Mouse (Mus musculus) testis, postnatal 14 days (tissue): ENCODE results near the gene Gm20458.
A peak's percentile ranks its signal among the peaks of the same experiment; 100 is the strongest.

Source experiments
- DNase-seq: peaks from one replicate; pipeline ENCODE4 v3.0.0; 2021; ENCODE audit warnings: low spot score

The Gm20458 gene

DNA sequence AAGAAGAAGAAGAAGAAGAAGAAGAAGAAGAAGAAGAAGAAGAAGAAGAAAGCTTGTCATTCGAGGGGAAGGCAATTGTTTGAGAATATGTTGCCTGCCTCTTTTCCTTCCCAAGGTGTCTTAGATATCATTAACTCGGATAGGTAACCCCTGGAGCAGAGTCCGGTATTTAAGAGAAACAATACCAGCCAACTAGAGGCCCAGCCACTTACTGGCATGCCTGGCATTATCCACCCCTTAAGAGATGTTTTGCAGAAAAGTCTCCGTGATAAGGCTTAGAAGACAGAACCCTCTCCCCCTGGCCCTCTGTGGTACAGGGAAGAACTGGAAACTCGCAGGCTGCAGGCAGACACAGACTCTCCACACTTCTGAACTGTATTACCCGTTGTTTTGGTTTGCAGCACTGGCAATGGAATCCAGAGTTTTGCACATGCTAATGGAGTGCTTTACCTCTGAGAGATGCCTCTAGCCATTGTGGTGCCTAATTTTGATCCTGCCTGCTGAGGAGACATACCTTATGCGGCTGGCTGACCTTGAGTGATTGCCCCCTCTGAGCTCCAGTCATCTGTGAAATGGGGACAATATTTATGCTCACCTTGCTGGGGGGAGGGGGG is 6.8 kb upstream of the Gm20458 start:
- DNase-seq = no peak

DNA sequence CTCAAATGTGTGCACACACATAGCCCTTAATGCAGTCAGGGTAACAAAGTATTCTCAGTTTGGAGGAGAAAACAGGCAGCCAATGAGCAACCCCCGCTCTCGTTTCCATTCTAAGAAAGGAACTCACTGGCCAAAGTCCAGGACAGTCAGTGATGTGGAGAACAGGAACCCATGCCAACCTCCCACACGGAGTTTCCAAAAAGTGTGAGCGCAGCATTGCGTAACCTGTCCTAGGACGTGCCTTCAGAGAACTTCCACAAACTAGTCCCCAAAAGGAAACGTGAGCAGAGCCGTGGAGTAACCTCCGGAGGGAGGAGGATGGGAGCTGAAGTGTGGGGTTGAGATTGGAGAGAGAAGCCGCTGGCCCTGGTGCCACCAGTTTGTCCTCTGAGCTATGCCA is 5.9 kb upstream of the Gm20458 start:
- peak; percentile 74 for DNase-seq

DNA sequence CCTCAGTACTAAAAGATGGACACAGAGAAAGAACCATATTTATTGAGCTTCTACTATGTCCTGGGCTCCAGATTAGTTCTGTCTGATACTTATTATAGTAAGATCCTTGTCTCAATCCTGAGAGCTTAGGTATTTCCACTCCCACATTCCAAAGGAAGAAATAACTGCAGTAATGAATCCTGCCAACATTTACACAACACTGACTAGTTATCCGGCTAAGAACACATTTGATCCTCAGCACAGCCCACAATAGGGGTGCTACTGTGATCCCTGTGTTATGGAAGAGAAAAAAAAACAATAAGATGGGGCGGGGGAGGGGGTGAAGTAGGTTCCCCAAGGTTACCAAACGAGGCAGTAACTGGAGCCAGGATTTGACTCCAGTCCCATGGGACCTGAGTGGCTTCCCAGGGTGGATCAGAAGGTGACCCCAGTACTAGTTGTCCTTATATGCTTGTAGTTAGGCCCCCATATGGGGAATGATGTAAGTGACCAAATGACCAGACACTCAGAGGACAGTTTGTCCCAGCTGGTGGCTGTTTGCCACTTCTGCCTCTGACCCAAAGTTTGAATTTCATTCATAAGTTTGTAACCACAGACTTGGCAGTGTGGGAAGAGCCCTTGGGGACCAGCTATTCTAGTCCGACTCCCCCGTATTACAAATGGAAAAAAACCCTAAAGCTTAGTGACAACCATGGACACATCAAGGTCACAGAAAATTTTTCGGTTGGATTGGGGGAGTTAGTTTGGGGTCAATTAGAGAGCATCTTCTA is 5.2 kb upstream of the Gm20458 start:
- DNase-seq = peak; percentile 74

DNA sequence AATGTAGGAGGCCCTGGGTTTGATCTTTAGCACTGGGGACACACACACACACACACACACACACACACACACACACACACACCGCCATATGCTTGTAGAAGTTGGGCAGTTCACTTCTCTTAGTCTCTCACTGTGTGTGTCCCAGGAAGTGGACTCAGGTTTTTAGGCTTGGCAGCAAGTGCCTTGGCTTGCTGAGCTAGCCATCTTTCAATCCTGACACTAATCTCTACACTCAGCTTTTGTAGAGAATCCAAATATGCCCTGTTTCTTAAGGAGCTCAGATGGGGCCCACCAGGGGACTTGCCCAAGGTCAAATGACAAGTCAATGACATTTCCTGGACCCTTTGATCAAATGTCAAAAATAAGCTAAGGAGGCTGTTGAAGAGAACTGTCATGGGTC is 4.4 kb upstream of the Gm20458 start:
- DNase-seq = no peak

DNA sequence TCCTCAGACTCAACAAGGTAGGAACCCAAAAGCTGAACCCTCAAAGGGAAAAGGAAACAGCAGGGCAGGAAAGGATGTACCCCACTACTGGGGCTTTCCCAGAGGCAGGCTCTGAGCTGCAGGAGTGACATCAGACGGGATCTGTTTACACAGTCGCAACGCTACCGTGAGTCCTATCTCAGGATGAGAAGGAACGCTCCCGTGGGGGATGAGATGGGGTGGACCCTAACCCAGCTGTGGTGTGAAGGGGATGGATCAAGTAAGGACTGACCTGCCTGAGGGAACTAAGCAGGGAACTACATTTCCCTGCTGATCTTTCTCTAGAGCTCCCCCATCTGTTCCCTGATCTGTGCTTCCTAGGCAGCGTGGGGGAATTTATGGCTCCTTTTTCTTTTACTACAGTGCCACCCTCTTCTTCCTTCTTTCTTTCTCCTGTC is 3.9 kb upstream of the Gm20458 start, which contains the start of gene Sys1:
Gene Sys1 (plus strand): TSS at position 101 of the 437 bp plus-strand sequence.
- no peak for DNase-seq

DNA sequence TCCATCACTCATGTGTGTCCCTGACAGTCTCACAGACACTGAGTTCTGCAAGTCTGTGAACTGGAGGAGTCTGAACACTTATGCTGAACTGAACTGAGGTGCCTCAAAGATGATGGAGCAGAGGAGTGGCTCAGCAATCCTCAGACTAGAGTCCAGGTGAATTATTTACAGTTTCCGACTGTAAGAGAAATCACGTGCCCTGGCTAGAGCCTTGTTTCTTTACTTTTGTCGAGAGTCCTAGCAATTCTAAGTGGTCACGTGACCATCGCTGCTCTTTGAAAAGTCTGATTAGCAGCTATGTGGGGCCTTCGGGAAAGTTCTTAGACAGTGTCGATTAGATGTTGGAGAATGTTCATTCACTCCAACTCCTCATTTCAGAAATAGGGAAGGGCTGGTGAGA is 2.8 kb upstream of the Gm20458 start:
- DNase-seq = no peak

DNA sequence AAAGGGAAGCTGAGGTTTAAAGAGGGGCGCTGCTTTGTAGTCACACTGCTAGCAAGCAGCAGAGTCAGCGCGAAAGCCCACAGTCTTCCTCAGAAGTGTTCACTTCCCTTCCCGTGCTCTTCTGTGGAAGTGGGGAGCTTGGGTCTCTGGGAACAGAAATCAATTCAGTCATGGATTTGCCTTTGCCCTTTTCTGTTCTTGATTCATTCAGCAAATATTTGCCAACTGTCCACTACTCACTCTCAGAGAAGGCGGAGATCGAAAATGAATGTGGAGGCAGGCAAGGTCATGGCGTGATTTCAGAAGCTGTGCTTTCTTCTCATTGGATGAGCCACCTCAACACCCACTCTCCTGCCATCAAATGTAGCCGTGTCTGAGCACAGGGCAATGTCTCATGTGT is 2.2 kb upstream of the Gm20458 start:
- DNase-seq = no peak

DNA sequence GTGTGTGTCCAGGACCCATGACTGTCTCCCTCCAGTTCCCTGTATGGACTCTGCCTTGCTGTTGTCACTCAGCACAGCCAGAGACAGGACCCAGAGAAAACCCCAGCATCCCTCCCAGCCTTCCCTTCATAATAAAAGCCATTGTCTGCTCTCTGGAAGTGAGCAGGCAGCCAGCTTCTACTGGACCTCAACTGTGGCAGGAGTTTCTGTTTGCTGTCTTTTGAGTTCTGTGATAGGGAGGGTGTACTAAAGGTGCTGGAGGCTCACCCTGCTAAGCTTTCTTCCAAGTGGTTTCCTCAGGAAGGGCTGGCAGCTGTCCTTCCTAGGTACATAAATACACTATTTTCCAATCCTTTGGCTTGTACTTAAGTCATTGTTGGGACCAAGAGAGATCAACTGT is 4.4 kb downstream of the Gm20458 start:
- DNase-seq = no peak

DNA sequence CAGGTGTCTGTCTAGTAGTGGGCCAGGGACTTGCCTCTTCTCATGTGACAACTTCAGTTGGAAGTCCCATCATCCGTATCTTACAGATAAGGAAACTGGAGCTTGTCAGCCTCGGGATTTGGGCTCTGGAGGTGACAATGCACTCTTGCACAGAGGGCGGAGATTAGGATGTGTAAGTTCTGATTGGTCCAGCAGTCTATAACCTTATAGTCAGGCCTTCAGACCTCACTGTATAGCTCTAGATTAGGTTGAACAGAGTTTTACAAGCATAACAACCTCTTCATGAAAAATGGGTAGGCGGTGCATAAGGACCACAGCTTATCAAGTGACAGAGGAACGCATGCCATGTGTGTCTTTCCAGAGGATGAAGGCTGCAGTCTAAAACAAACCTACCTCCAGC is 6.0 kb downstream of the Gm20458 start:
- no peak for DNase-seq

DNA sequence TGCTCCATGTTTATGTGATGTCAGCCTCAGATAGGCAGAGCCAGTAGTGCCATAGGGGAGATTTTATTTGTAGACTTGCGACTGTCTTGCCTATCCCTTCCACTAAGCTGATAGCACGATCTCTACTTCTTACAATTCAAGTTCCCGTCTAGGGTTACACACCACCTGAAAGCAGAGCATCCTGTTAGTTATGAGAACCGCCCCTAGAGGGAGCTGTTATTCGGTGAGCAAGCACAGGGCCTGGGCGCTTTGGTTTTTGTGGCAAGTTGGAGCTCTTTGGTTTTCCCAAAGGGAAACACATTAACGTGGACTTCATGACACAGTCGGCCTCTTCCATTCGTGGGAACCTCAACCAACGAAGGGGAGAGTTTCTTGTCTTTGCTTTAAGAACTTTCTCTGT is 9.5 kb downstream of the Gm20458 start:
- DNase-seq = peak; percentile 42

DNA sequence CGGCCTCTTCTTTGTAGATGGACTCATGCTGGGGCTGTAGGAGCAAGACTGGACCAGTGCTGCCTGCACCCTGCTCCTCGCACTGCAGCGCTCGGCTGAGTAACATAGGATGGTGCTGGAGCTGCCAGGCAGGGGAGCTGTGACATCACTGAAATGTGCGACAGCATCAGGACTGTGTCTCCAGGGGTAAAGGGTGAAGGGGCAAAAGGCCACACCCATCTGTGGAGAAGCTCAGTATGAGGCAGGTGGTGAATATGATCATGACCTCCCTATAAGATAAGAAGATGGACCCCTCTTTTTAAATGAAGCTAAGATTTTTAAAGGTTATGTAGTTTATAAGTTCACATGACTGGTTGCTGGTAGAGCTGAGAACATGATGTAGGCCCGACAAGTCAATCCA is 12.9 kb downstream of the Gm20458 start, which contains the start of gene Trp53tg5:
Gene Trp53tg5 (minus strand): TSS at position 101 of the 400 bp plus-strand sequence.
- DNase-seq = no peak

DNA sequence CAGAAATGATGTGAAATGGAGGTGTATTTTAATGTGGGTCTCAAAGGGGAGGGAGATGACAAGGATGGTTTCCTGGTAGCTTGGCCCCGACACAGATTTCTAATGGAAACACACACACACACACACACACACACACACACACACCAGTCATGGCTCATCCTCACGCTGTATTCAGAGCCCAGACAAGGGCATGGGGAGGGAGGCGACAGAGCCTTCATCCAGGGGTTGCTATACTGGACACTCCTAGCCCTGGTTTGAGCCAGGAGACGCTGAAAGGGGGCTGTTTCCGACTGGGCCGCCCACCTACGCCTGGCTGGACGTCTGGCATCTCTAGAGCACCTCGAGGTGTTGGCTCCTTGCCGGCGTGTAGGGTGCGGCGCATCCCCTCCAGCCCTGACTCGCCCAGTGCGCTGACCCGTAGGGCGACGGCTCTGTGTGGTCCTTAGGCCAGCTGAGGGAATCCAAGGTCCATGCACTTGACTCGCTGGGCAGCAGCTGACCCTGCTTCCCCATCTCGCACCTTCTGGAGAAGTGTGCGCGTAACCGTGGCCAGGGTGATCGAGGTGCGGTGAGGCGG is 25.0 kb downstream of the Gm20458 start, which contains the start of gene Dbndd2:
Gene Dbndd2 (plus strand): TSS at position 426 of the 577 bp plus-strand sequence.
- peak; percentile 54 for DNase-seq

DNA sequence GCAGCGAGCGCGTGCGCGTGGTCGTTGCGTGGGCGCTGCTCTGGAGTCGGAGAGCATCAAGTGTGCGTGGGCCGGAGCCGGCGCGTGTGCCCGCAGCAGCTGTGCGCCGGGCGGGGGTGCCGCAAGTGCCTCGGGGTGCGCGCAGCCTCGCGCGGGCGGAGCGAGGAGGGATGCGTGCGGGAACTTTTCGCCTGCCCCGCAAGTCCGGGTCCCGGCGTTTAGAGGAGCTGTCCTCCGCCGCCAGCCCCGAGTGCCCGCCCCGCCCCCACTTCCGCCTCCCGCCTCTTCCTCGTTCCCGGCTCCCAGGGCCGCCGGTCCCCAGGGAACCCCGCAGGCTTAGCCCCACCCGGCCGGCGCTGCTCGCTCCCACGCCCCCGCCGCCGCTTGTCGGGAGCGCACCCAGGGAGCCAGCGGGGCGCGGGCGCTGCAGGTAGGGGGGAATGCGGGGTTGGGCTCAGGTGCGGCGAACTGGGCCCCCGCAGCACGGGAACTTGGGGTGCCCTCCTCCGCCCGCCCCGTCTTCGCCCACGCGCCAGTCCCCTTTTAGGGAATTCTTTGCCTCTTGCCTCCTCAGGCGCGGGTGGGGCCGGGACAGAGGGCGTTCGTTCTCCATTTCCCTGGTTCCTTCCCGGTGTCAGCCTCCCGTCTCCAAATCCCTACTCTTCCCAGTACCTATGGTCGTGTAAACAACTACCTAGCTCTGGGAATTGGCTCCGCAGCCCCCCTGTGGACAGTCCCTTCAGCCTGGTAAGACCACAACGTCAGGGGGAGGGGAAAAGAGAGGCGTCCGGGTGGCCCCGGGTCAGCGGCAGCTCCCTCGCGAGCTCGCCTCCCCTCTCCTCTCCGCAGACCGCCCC is 25.7 kb downstream of the Gm20458 start:
- peak; percentile 64 for DNase-seq

DNA sequence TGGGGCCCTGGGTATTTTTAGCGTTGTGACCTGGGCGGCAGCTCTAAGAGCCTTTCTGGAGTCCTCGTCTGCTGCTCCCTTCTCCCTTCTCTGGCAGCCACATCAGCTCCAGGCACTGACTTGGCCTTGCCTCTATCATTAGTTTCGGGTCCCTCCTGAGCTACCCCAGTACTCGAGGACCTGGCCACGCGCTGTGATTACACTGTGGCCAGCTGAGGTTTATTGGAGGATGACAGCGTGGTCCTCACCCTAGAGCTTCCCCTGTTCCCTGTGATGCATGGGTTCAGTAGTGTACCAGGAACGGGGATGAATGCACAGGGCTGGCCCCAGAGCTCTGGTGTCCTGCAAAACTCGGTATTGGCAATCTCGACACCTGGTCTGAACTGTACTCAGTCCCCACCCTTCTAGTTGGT is 26.4 kb downstream of the Gm20458 start:
- DNase-seq = no peak

DNA sequence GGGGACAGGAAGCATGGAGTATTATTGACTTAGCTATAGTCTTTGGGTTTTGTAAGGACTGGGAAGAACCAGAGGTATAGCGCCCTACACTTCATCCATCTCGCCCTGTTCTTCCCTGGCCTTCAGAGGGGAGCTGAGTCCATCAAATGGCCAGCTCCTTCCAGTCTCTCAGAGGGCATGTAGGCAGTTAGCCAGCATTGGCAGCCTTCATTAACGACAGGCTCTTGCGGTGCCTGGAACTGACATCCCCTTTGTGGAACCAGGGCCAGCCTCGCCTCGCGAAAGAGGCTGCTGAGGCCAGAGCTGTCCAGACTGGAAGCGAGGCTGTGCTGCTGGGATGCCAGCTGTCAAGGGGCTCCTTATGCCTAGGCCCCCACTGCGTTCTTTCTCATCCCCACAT is 27.0 kb downstream of the Gm20458 start:
- no peak for DNase-seq

DNA sequence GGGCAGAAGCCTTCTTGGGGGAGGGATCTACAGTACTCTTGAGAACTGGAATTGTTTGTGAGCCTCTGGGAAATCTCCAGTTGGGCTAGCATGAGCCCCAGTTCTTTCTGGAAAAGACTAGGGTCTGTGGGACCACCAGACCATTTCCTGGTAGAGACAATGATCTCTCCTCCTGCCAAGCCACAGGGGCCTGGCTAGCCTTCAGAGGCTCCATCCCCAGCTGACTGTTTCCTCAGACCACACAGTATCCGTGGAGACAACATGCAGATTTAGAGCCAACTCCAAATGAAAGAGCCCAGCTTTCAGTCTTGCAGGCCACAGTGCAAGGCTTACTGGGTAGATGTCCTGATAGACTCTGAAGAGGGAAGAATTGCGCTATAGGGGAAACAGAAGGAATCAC is 33.4 kb downstream of the Gm20458 start:
- no peak for DNase-seq

DNA sequence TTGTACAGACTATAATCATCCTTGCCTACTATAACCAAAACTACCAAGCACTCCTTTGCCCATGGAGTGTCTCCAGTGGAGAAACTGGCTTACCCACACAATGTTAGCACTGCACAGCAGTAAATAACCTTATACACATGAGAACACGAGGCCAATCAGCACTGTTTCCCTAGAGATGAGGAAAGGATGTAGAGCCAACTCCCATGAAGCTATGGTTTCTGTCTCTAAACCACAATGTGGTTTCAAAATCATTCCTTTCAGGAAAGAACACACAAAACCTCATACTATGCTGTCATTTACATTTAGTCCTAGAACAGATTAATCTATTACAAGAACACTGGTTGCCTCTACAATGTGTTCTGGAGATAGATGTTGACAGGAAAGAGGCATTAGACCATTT is 35.6 kb downstream of the Gm20458 start:
- no peak for DNase-seq

DNA sequence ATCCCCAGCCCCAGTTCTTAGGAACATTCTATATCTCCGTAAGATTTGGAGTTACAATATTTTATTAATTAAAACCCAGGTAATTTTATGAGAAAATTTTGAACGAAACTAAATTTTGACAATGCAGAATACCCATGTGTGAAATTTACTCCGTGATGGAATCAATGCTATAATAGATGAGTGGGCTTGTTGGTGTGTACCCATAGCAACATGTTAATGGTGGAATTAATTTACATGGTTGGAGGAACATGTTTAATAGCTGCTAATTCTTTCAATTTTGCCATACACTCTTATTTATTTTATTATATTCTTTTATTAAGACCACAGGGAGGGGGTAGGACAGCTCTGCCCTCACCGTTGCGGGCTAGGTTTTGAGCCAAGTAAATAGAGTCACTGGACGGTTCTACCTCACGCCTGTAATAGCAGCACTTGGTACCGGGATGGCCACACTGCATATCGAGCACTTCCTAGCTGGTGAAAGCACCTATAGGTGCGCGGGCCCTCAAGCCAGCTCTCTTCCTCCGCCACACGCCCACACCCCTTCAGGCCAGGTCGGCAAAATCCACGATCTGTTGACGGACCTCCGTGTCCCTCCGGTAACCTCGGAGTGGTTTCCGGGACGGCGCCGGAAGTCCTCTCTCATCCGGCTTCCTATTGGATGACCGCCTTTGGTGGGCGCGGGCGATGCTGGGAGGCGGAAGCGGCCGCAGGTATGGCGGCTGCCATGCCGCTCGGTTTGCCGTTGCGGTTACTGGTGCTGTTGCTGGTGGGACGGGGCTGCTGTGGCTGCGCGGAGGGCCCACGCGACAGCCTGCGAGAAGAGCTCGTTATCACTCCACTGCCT is 36.3 kb downstream of the Gm20458 start, which contains the start of gene Pigt:
Gene Pigt (plus strand): TSS at position 674 of the 844 bp plus-strand sequence.
- peak; percentile 90 for DNase-seq

DNA sequence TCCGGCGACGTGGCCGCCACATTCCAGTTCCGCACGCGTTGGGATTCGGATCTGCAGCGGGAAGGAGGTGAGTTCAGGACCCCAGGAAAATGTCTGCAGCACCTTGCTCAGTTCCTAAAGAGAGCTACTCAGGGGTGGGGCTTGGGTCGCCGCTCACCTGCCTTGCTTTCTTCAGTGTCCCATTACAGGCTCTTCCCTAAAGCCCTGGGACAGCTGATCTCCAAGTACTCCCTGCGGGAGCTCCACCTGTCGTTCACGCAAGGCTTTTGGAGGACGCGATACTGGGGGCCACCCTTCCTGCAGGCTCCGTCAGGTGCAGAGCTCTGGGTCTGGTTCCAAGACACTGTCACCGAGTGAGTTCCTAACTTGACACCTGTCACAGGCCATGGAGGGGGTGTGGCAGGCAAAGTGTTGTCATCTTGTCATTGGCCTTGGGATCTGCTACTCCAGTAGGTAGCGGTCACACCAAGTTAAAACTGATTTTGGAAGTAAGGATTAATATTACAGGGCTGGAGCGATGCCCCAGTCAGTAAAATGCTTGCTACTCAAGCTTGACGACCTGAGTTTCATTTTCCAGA is 37.0 kb downstream of the Gm20458 start:
- no peak for DNase-seq

DNA sequence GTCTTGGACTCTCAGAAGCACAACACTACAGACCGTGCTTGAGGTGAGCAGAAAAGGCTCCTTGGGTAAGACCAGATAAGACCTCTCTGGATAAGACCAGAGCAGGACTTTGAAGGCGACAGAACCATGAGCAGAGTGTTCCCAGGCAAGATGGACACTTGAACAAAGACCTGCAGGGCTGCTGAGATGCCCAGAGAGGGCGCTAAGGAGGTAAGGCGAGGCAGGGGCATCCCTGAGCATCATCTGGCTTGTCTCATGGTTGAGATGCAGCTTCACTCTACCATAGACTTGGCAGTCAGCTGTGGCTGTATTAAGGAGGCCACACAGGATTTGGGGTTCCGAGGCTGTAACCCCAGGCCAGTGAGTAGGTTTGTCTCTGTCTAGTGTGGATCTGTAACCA is 38.5 kb downstream of the Gm20458 start:
- DNase-seq = no peak

DNA sequence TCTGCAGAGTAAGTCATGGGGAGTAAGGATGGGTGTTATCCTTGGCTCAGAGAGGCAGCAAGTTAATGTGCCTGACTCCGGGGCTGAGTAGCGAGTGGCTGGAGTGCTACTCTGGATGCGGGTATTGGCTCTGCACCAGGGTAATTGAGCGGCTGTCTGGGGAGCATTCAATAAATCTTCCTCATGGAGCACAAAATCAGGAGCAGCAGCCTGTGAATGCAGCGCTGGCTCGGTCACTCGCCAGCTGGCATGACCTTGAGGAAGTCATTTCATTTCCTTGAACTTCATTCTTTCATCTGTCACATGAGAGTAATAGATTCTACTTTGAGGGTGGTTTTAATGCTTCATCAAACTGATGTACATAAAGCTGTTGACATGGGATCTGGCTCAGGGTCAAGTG is 39.7 kb downstream of the Gm20458 start:
- no peak for DNase-seq
